Mouse (Mus musculus): ENCODE measurements around the gene Pafah1b1. TPM values are rescaled to one million over a fixed set of nuclear protein-coding genes. Genes with fewer than 3 reads are reported as not detected.

Gene Pafah1b1
- polyA plus RNA-seq, 1 experiment = 122 TPM

DNA sequence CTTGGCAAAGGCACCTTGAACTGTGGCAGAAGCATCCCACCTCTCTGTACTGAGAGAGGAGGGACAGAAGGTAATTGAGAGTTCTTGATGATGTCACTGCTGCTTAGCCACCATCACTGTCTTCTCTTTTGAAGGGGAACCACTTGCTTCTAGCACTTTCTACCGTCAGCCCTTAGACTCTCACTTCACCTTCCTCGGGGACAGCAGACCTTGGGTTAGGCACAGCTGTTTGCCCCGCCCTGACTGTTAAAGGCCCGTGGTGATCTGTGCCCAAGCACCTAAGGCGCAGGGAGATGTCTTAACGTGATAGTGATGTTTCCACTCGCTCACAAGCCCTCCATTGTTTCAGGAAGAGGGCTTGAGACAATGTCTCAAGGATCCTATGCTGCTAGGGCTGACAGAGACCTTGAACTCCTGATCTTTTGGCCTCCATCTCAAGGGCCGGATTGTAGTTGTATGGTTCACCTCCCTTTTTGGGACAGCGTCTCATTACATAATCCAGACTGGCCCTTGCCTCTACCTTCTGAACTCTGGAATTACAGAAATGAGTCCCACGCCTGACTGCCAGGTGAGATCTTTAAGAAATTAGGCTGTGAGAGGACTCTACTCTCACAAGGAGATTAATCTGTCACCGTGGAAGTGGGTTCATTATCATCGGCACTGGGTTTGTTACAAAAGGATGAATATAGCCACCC, 36.7 kb upstream of the Pafah1b1 start:
- no peak overlapping the region for H3K27ac ChIP-seq (ENCODE audit: insufficient read depth, low read length)
- no peaks in the 10 kb centered on the region for H3K4me1 ChIP-seq (ENCODE audit: control insufficient read depth, insufficient read depth, low read length)
- TF ChIP-seq POLR2A (IDR thresholded peaks at IDR 0.05; ENCODE audit: low read depth, low read length) = no peak
- no peak for TF ChIP-seq CTCF (IDR thresholded peaks at IDR 0.05; ENCODE audit: borderline replicate concordance, insufficient read depth, low read length)
- no peak overlapping the region for H3K4me3 ChIP-seq (ENCODE audit: insufficient read depth, low read length)

DNA sequence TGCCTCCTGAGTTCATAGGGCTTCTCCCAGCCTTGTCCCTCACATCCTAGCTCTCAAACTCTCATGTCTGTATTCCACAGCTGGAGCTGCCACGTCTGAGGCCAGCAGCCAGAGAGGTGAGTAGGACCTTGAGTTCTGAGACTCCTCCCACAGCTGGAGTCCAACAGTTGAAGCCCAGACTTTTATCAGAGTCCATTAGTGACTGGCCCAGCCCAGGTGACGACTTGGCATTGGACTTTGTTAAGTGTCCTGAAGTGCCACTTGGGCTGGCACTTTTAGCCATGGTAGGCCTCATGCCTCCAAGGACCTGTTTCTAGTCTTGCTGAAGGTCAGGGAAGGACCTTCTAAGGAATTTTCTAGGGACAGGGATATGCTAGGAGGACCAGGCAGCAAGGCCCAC, 32.2 kb upstream of the Pafah1b1 start:
- Histone ChIP-seq H3K4me3 (ENCODE audit: insufficient read depth, low read length) (no peak overlapping the region), H3K4me1 (ENCODE audit: control insufficient read depth, insufficient read depth, low read length) (no peaks in the 10 kb centered on the region), H3K27ac (ENCODE audit: insufficient read depth, low read length) (no peak overlapping the region)
- TF ChIP-seq CTCF (IDR thresholded peaks at IDR 0.05; ENCODE audit: borderline replicate concordance, insufficient read depth, low read length) = no peak
- TF ChIP-seq POLR2A (IDR thresholded peaks at IDR 0.05; ENCODE audit: low read depth, low read length) = no peak

DNA sequence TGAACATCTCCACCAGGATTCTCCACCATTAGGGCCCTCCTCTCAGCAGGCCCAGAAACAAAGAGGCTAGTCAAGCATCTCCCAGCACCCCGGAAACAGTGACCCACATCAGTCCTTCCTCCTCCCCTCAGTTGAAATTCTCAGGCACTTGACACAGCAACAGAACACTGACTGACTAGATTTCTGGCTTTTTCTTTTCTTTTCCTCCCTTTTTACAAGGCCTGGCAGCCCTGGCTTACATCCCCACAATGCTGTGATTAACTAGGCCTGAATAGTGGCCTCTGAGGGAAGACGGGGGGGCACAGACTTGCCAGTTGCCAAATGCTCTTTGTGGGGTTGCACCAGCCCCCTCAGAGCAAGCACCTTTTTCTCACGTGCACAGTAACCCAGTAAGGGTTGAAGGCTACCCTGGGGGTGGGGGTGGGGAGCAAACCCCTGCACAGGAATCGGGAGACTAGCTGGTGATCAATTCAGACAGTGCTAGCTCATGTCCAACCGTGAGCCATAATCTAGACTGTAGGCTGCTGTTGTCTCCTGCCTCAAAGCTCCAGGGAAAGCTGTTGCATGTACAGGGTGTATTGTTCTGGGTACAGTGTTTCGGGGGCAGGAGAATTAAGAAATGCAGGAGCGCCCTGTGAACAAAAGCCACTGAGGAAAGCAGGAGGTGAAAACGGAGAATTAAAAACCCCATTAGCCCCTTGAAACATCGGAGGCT, 27.0 kb upstream of the Pafah1b1 start:
- no peak for TF ChIP-seq CTCF (IDR thresholded peaks at IDR 0.05; ENCODE audit: borderline replicate concordance, insufficient read depth, low read length)
- TF ChIP-seq POLR2A (IDR thresholded peaks at IDR 0.05; ENCODE audit: low read depth, low read length) = no peak
- no peak overlapping the region for H3K27ac ChIP-seq (ENCODE audit: insufficient read depth, low read length)

DNA sequence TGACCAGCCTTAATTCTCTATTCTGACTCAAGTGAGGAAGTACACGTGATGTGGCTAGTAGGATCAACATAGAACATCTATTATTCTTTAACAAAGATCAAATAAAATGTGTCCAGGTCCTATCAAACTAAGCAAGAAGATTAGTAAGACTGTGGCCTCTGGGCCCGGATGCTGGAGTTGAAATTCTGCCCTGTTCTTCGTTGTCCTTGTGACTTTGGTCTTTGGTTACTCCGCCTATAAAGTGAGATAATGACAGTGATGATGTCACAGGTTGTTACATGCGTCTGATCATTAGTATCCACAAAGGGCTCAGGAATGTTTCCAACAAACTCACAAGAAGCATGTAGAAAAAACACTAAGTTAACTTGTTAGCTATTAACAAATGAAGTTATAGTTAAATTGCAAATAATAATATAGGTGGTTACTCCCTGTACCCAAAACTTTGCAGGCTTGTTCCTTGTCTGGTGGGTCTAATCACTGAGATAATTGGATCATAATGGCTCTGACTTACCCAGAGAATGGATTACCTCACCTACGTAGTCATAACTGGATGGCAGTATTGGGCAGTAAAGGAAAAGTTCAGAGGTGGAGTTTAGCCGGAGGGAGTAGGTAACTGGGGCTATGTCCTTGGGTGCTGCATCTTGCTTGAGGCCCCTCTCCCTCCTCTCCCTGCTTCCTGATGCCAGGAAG, 26.3 kb upstream of the Pafah1b1 start:
- no peak overlapping the region for H3K27ac ChIP-seq (ENCODE audit: insufficient read depth, low read length)

More for the DNA sequence above, 27.0 kb upstream of the Pafah1b1 start:
- no peak overlapping the region for H3K4me3 ChIP-seq (ENCODE audit: insufficient read depth, low read length)
- no peaks in the 10 kb centered on the region; the same call in 1 of the 2 replicates for H3K4me1 ChIP-seq (ENCODE audit: control insufficient read depth, insufficient read depth, low read length)

DNA sequence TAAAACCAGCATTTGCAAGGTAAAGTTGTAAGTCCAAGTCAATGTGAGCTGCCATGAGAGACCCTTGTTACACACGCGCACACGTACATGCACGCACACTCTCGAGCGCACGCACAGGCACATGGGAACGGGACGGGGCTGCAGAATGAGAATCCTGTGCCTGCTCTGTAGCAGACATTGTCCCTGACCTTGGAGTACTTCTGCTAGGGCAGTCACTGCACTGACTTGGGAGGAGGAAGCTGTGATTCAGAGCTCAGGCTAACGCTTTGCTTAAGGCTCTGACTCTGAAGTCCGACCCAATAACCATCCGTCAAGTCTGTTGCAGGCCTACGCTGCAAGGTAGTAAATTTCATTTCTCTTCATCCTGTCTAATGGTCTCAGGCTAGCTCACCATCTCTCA, 24.8 kb upstream of the Pafah1b1 start:
- no peaks in the 10 kb centered on the region; the same call in 1 of the 2 replicates for H3K4me1 ChIP-seq (ENCODE audit: control insufficient read depth, insufficient read depth, low read length)
- no peak for TF ChIP-seq CTCF (IDR thresholded peaks at IDR 0.05; ENCODE audit: borderline replicate concordance, insufficient read depth, low read length)
- no peak for TF ChIP-seq POLR2A (IDR thresholded peaks at IDR 0.05; ENCODE audit: low read depth, low read length)
- H3K4me3 ChIP-seq (ENCODE audit: insufficient read depth, low read length) = no peak overlapping the region
- H3K27ac ChIP-seq (ENCODE audit: insufficient read depth, low read length) = no peak overlapping the region

More for the DNA sequence above, 26.3 kb upstream of the Pafah1b1 start:
- Histone ChIP-seq H3K4me1 (ENCODE audit: control insufficient read depth, insufficient read depth, low read length) (no peaks in the 10 kb centered on the region; the same call in 1 of the 2 replicates), H3K4me3 (ENCODE audit: insufficient read depth, low read length) (no peak overlapping the region)
- TF ChIP-seq POLR2A (IDR thresholded peaks at IDR 0.05; ENCODE audit: low read depth, low read length) (no peak), CTCF (IDR thresholded peaks at IDR 0.05; ENCODE audit: borderline replicate concordance, insufficient read depth, low read length) (no peak)

DNA sequence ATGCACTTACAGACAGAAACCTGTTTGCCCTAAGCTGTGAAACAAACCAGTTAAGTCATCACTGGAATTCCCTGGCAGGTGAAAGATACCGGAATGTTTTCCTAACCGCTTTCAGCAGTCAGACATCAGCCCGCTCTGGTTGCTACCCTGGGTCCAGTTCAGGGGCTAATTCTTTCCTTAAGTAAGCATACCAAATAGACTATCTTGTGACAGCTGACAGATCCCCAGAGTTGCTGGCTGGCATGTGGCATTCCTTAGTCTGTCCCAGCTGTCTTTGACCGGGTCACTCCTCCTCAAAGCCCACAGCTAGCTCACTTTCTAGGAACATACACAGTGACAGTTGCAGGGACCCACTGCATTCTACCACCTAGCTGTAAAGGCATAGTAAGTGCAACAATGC, 23.6 kb upstream of the Pafah1b1 start:
- H3K27ac ChIP-seq (ENCODE audit: insufficient read depth, low read length) = no peak overlapping the region
- TF ChIP-seq POLR2A (IDR thresholded peaks at IDR 0.05; ENCODE audit: low read depth, low read length) (no peak), CTCF (IDR thresholded peaks at IDR 0.05; ENCODE audit: borderline replicate concordance, insufficient read depth, low read length) (no peak)
- no peak overlapping the region for H3K4me3 ChIP-seq (ENCODE audit: insufficient read depth, low read length)
- H3K4me1 ChIP-seq (ENCODE audit: control insufficient read depth, insufficient read depth, low read length) = no peaks in the 10 kb centered on the region; the same call in 1 of the 2 replicates

DNA sequence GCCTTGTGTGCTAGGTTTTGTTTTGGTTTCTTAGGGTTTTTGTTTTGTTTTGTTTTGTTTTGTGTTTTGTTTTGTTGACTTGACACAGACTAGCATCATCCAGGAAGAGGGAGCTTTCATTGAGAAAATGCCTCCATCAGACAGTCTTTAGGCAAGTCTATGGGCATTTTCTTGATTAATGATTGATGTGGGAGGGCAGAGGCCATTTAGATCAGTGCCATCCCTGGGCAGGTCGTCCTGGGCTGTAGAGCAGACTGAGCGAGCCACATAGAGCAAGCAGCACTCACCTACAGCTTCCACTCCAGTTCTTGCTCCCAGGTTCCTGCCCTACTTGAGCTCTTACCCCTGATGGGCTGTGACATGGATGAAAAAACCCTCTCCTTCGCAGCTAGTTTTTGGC, 13.4 kb upstream of the Pafah1b1 start:
- no peaks in the 10 kb centered on the region for H3K4me1 ChIP-seq (ENCODE audit: control insufficient read depth, insufficient read depth, low read length)
- no peak for TF ChIP-seq POLR2A (IDR thresholded peaks at IDR 0.05; ENCODE audit: low read depth, low read length)
- no peak for TF ChIP-seq CTCF (IDR thresholded peaks at IDR 0.05; ENCODE audit: borderline replicate concordance, insufficient read depth, low read length)
- H3K4me3 ChIP-seq (ENCODE audit: insufficient read depth, low read length) = no peak overlapping the region
- no peak overlapping the region for H3K27ac ChIP-seq (ENCODE audit: insufficient read depth, low read length)

DNA sequence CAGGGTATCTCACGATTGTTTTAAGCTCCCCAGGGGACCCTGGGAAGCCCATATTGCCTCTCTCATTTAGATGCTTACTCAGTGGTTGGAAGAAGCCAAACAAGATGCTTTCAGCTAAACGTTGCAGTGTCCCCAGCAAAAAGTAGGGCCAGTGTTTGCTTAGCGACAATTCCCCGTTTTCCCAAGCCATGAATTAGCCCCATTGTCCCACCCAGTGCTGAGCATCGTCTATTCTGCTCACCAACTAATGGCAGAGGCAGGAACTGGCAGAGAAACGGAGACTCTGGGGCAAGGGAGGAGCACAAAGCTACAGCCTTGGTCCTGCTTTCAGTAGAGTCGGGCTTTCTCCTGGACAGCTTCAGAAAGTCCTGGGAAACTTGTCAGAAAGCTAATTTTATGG, 10.4 kb upstream of the Pafah1b1 start:
- no peak overlapping the region for H3K4me3 ChIP-seq (ENCODE audit: insufficient read depth, low read length)
- H3K4me1 ChIP-seq (ENCODE audit: control insufficient read depth, insufficient read depth, low read length) = no peaks in the 10 kb centered on the region
- no peak overlapping the region for H3K27ac ChIP-seq (ENCODE audit: insufficient read depth, low read length)
- no peak for TF ChIP-seq POLR2A (IDR thresholded peaks at IDR 0.05; ENCODE audit: low read depth, low read length)
- no peak for TF ChIP-seq CTCF (IDR thresholded peaks at IDR 0.05; ENCODE audit: borderline replicate concordance, insufficient read depth, low read length)

DNA sequence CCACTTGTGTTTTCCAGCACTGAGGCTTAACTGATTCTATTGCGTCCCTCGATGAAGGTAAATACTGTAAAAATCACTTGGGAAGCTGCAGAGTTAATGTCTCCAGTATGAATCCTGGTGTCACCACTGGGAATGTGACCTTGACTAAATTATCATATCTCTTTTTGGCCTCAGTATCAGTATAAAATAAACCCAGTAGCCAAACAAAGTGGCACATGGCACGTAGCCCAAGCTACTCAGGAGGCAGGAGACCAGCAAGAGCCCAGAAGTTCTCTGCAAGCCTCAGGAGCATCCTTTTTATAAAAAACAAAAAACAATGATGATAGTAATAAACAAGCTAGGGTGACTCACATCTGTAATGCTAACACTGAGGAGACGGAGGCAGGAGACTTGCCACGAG, 711 bp upstream of the Pafah1b1 start:
- no peak for TF ChIP-seq POLR2A (IDR thresholded peaks at IDR 0.05; ENCODE audit: low read depth, low read length)
- TF ChIP-seq CTCF (IDR thresholded peaks at IDR 0.05; ENCODE audit: borderline replicate concordance, insufficient read depth, low read length) = no peak
- H3K4me1 ChIP-seq (ENCODE audit: control insufficient read depth, insufficient read depth, low read length) = peaks cover 3% of the 10 kb centered on the region; the same call in 1 of the 2 replicates
- no peak overlapping the region for H3K27ac ChIP-seq (ENCODE audit: insufficient read depth, low read length)
- no peak overlapping the region for H3K4me3 ChIP-seq (ENCODE audit: insufficient read depth, low read length)

Measured in embryonic fibroblast, embryonic 13.5 days (primary cell).